Mouse (Mus musculus) colon, adult 2 months (tissue): Measurements from ENCODE around the gene Dclre1c. TPM values are rescaled to one million over a fixed set of nuclear protein-coding genes. Genes with fewer than 3 reads are reported as not detected.

ENCODE experiments used
- polyA plus RNA-seq: library from polyadenylated mRNA; depleted of rRNA; stranded (reverse); fragments of >200 nt; gene quantifications from 2 replicates; pipeline ENCODE4 v1.2.3, GENCODE M21; 2012; rRNA removed

Dclre1c gene
- 2.3 and 2.5 TPM in 2 replicates for polyA plus RNA-seq

DNA sequence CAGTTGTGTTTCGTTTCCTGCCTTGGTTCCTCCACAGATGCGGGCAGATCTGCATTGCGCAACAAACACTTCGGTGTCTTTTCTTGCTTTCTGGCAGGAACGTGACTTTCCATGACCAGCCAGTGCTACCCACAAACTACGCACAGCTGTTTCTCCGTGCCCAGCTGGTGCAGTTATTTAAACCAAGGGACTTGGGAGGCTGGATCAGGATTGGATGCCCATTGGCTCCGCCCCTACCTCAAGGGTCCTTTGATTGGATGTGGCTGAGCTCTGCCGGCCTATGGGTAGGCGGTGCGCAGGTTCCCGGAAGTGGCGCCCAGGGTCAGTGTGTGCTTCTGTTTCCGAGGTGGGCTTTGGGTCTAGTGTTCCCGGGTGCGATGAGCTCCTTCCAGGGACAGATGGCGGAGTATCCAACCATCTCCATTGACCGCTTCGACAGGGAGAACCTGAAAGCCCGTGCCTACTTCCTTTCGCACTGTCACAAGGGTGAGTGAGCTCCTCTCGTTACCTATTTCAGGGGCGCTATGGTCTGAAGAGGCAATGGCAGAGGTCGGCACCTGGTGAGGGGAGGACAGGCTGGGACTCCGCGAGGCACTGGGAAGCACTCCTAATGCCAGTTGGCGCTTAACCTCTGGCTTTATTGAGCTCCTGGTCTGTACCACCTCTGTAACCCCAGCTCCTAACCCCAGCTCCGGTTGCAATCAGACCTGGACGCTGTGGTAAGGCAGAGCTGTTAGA is at the start of gene Dclre1c:
TSS of gene Dclre1c (plus strand) at position 291 of the 738 bp plus-strand sequence.

DNA sequence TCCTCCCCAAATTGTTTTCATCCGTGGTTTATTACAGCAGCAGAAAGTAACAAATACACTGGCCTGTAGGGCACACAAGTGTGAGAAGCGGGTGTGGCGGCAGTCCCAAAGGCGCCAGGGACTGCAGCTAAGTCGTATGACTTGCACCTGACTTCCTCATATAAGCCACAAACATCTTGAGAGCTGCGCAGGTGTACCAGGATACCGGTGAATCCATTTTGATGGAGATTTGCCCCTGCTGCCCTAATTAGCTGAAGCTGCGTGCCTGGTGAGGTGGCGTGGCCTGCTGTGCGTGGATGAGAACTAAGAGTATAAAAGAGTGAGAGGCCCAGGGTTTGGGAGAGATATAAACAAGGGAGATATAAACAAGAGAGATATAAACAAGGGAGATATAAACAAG is 26.8 kb upstream of the Dclre1c start, which contains the start of gene Olah:
TSS of gene Olah (minus strand) at position 101 of the 400 bp plus-strand sequence.

DNA sequence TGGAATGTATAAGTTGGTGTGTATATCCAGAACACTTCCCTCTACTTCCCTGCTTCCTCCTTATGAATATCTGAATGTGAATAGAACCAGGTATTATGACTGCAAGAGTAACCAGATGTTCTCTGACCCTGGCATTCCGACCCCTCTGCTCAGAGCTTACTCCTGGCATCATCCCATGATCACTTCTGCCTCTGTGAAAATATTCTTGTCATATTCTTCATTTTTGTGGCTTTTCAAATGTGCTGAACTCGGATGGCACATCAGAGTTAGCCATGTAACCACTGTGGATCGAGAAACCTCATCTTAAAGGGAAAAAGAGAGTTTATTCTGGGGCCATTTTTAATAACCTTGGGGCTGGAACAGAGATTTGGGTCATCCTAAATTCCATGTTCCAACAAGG is 1.4 kb upstream of the Dclre1c start, which contains the start of gene Meig1:
TSS of gene Meig1 (minus strand) at position 101 of the 400 bp plus-strand sequence.

DNA sequence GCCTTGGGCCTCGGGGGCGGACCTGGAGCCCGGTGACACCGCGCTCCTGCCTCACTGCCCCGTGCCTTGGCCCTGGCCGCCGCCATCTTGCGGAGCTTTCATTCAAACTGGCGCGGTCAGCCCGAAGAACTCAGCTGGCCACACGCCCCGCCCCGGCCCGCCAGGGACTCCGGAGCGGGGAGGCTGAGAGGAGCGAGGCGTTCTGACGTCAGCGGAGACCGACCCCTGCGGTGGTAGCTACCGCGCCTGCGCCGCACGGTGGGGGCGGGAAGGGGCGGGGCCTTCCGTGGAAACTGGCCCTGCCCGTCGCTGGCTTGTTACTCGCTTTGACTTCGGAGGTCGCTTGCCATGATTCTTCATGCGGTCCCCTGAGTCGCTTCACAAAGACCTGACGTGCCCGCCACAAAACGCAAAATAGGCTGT is 50.9 kb downstream of the Dclre1c start, which contains the start of gene Suv39h2:
TSS of gene Suv39h2 (minus strand) at position 171 of the 423 bp plus-strand sequence.

DNA sequence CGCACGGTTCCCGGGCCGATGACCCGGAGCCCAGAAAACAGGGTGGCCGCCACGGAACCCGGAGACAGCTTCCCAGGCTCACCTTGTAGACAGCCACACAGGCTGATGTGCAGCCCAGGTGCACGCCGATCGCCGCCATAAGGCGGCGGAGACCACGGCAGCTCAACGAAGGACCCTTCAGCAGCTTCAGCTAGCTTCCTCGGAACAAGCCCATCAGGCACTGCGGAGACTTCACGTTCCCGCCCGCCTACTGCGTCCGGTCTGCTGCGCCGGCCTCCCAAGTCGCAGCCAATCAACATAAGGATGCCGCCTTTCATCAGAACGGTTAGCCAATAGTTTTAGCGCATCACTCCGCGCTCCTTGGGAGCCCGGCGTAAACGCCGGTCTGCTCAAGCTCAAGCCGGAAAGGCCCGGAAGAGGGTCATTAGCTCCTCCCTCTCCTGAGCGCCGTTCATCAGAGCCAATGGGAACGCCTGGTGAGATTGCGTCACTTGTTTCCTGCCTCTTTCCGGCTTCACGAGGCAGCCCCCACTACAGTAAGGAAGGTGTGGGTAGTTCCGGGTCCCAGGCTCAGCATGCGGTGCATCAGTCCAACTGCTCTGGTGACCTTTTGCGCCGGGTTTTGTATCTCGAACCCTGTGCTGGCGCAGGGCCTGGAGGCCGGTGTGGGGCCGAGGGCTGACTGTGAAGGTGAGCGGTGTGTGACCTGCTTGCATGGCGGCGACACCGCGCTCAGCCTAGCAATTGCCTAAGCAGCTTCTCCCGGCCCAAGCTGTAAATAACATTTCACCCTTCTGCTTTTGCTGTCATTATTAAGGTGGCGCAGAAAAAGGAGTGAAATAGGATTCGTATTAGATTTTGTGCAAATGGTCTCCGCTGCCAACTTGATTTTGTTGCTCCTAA is 88.9 kb downstream of the Dclre1c start, which contains the start of the genes Gm45902, Hspa14 and Cdnf:
TSS of gene Gm45902 (minus strand) at position 239 of the 903 bp plus-strand sequence.
TSS of gene Hspa14 (minus strand) at position 263 of the 903 bp plus-strand sequence.
TSS of gene Cdnf (plus strand) at position 479 of the 903 bp plus-strand sequence.

Other genes with a start within 250 kb of the Dclre1c start
- gene Nmt2, start 139.9 kb upstream of the Dclre1c start, polyA plus RNA-seq = 3.0 and 3.9 TPM in 2 replicates
- gene Rpp38, start 91.5 kb upstream of the Dclre1c start, polyA plus RNA-seq = 1.7 and 2.5 TPM in 2 replicates
- gene Acbd7, start 88.0 kb upstream of the Dclre1c start, polyA plus RNA-seq = not detected in 2 replicates
- not detected in 2 replicates for gene Olah, start 26.9 kb upstream of the Dclre1c start, polyA plus RNA-seq
- not detected in 2 replicates for gene Meig1, start 1.5 kb upstream of the Dclre1c start, polyA plus RNA-seq
- 1.5 and 2.6 TPM in 2 replicates for gene Suv39h2, start 50.9 kb downstream of the Dclre1c start, polyA plus RNA-seq
- 0.83 and 1.2 TPM in 2 replicates for gene Gm45902, start 88.7 kb downstream of the Dclre1c start, polyA plus RNA-seq
- 15.9 and 17.4 TPM in 2 replicates for gene Hspa14, start 88.7 kb downstream of the Dclre1c start, polyA plus RNA-seq
- gene Cdnf, start 88.9 kb downstream of the Dclre1c start, polyA plus RNA-seq = 0.27 and 0.34 TPM in 2 replicates
- 13.1 and 15.1 TPM in 2 replicates for gene Fam107b, start 146.4 kb downstream of the Dclre1c start, polyA plus RNA-seq